Mouse (Mus musculus): Measurements from ENCODE around the gene Cldn34b3.
"Not testable (repeated sequence)": the region's sequence is repeated elsewhere in the genome, so short reads cannot be mapped to it uniquely, and the experiment has no call there.

The Cldn34b3 gene

GRCm38 (mm10) chrX:76264004-76264403 lies at the start of gene Cldn34b3:
TSS of gene Cldn34b3 (plus strand) at chrX:76264304.
- not testable (repeated sequence) for DNase-seq (ENCODE audit: low spot score)
